Mouse (Mus musculus): Measurements from ENCODE around the gene Gm7271. TPM values are rescaled to one million over a fixed set of nuclear protein-coding genes. Genes with fewer than 3 reads are reported as not detected.

Gm7271 gene
- polyA plus RNA-seq, 1 experiment from 2014 or later: not detected

DNA sequence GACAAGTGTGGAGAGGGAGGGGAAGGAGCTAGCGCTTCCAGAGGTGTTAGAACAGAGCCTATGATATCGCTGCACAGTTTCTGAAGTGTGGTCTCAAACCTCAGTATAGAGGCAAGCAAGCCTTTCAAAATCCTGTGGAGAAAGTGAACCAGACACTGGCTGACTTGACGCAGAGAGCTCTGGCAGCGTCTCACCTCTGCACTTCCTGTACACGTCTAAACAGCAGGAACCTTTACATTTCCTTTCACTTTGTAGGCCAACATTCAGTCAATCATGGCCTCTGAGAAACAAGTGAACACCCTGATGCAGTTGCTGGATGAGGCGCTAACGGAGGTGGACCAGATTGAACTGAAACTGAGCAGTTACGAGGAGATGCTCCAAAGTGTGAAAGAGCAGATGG lies 59.4 kb downstream of the Gm7271 start:
- no peaks in the 10 kb centered on the region for H3K27me3 ChIP-seq (ENCODE audit: control insufficient read depth, insufficient read depth, low read length)
- no peak overlapping the region for H3K4me2 ChIP-seq (replicated peaks; ENCODE audit: low read depth, low read length)
- no peaks in the 10 kb centered on the region for H3K4me1 ChIP-seq (ENCODE audit: control insufficient read depth, insufficient read depth, low read length)
- H3K9ac ChIP-seq (ENCODE audit: low read depth, low read length): no peak overlapping the region
- 91% methylated on average over 8 of the region's 8 CpGs for WGBS
- no peak overlapping the region for H3K4me3 ChIP-seq (ENCODE audit: low read length)
- H3K9me3 ChIP-seq (ENCODE audit: control insufficient read depth, low read length): no peaks in the 10 kb centered on the region
- no peak overlapping the region for H3K27ac ChIP-seq (ENCODE audit: low read depth, low read length)
- H3K36me3 ChIP-seq (ENCODE audit: control insufficient read depth, insufficient read depth, low read length): peaks cover 45% of the 10 kb centered on the region
- no peak for ATAC-seq (ENCODE audit: low FRiP score, low TSS enrichment)

DNA sequence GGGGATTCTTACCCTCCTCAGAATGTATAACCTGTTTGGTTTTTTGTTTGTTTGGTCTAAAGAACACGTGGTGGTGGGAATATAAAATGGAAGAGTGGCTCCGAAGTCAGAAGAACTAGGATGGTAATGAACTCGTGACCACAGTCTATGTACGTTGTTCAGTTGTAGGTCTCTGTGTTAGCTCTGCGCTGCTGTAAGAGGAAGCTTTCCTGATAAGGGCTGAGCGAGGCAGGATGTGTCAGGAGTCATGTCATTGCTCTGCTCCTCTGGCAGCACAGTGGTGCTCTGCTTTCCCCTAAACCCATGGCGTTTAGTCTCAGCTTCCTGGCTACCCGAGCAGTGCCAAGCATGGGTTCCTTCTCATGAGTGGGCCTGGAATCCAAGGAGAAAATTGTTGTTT lies 66.6 kb downstream of the Gm7271 start:
- Histone ChIP-seq H3K4me1 (ENCODE audit: control insufficient read depth, insufficient read depth, low read length) (no peaks in the 10 kb centered on the region), H3K27me3 (ENCODE audit: control insufficient read depth, insufficient read depth, low read length) (no peaks in the 10 kb centered on the region), H3K9me3 (ENCODE audit: control insufficient read depth, low read length) (no peaks in the 10 kb centered on the region), H3K4me2 (replicated peaks; ENCODE audit: low read depth, low read length) (no peak overlapping the region), H3K4me3 (ENCODE audit: low read length) (no peak overlapping the region), H3K27ac (ENCODE audit: low read depth, low read length) (no peak overlapping the region), H3K36me3 (ENCODE audit: control insufficient read depth, insufficient read depth, low read length) (peaks cover 17% of the 10 kb centered on the region), H3K9ac (ENCODE audit: low read depth, low read length) (no peak overlapping the region)
- no peak for ATAC-seq (ENCODE audit: low FRiP score, low TSS enrichment)
- 90% methylated on average over 8 of the region's 8 CpGs for WGBS

DNA sequence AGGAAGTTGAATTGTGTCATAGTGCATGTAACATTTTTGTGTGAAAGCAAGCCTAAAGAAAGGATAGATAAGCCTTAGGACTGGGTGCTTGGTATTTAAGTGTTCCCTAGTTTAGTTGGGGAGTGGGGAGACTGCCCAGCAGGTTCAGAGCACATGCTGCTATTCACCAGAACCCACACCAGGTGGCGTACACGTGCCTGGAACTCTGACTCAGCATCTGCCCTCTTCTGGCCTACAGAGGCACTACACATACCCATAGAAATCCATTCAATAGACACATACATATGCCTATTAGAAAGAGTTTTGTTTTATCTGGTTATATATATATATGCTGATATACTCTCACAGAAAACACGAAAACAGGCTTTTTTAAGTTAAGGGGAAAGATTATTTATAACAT lies 81.5 kb downstream of the Gm7271 start:
- no peaks in the 10 kb centered on the region for H3K9me3 ChIP-seq (ENCODE audit: control insufficient read depth, low read length)
- no peak overlapping the region for H3K4me2 ChIP-seq (replicated peaks; ENCODE audit: low read depth, low read length)
- H3K9ac ChIP-seq (ENCODE audit: low read depth, low read length): no peak overlapping the region
- no peaks in the 10 kb centered on the region for H3K27me3 ChIP-seq (ENCODE audit: control insufficient read depth, insufficient read depth, low read length)
- no peak for ATAC-seq (ENCODE audit: low FRiP score, low TSS enrichment)
- WGBS: 35% methylated on average over 3 of the region's 3 CpGs
- no peak overlapping the region for H3K27ac ChIP-seq (ENCODE audit: low read depth, low read length)
- H3K4me3 ChIP-seq (ENCODE audit: low read length): no peak overlapping the region
- peaks cover 56% of the 10 kb centered on the region for H3K36me3 ChIP-seq (ENCODE audit: control insufficient read depth, insufficient read depth, low read length)
- no peaks in the 10 kb centered on the region for H3K4me1 ChIP-seq (ENCODE audit: control insufficient read depth, insufficient read depth, low read length)

Other genes with a start within 250 kb of the Gm7271 start
- gene Clock, start 179.2 kb upstream of the Gm7271 start, polyA plus RNA-seq (2014; fragmentation: Nextera tagmentation; extraction: Ambion mirVana): 11.6 and 15.5 TPM in 2 replicates
- not detected in 2 replicates for gene Pdcl2, start 152.9 kb upstream of the Gm7271 start, polyA plus RNA-seq (2014; fragmentation: Nextera tagmentation; extraction: Ambion mirVana)
- 0.27 and 0.33 TPM in 2 replicates for gene Nmu, start 120.3 kb upstream of the Gm7271 start, polyA plus RNA-seq (2014; fragmentation: Nextera tagmentation; extraction: Ambion mirVana)
- gene Exoc1, start 45.3 kb downstream of the Gm7271 start, polyA plus RNA-seq (2014; fragmentation: Nextera tagmentation; extraction: Ambion mirVana): 29.3 and 41.3 TPM in 2 replicates
- 6.4 and 10.1 TPM in 2 replicates for gene Cep135, start 104.7 kb downstream of the Gm7271 start, polyA plus RNA-seq (2014; fragmentation: Nextera tagmentation; extraction: Ambion mirVana)
- 14.9 and 21.2 TPM in 2 replicates for gene C530008M17Rik, start 172.5 kb downstream of the Gm7271 start, polyA plus RNA-seq (2014; fragmentation: Nextera tagmentation; extraction: Ambion mirVana)

All from kidney, embryonic 14.5 days (tissue).